Mouse (Mus musculus) embryonic facial prominence, embryonic 14.5 days (tissue): ENCODE measurements around the gene Tm9sf1. TPM values are rescaled to one million over a fixed set of nuclear protein-coding genes. Genes with fewer than 3 reads are reported as not detected.
A peak's percentile ranks its signal among the peaks of the same experiment; 100 is the strongest.

Experiments
- ATAC-seq: fragments of 200-750 bp; cut with Nextera tagmentation; 2 replicates; pipeline ENCODE4 v1.8.0; 2017; ENCODE audit warnings: low read depth, moderate number of reproducible peaks, moderate TSS enrichment
- DNase-seq: peaks from one replicate; pipeline ENCODE4 v3.0.0-alpha.2; 2015; ENCODE audit warnings: low spot score
- H3K27ac ChIP-seq: fragments of 300-500 bp; sonication (generic); replicated peaks from 2 replicates; pipeline ENCODE4 v1.5.1; 2014; ENCODE audit warnings: low read depth, mild to moderate bottlenecking, low read length, moderate library complexity
- H3K27me3 ChIP-seq: fragments of 300-500 bp; sonication (generic); replicated peaks from 2 replicates; pipeline ENCODE4 v1.6.1; 2014; ENCODE audit warnings: low read length; ENCODE audit not compliant: control insufficient read depth, insufficient read depth
- H3K36me3 ChIP-seq: fragments of 300-500 bp; sonication (generic); 2 replicates; pipeline ENCODE4 v1.6.1; 2014; ENCODE audit warnings: low read length, mixed read lengths; ENCODE audit not compliant: control insufficient read depth, insufficient read depth
- H3K4me1 ChIP-seq: fragments of 300-500 bp; sonication (generic); 2 replicates; pipeline ENCODE4 v1.6.1; 2014; ENCODE audit warnings: antibody characterized with exemption, low read length; ENCODE audit not compliant: control insufficient read depth, insufficient read depth
- H3K4me2 ChIP-seq: fragments of 300-500 bp; sonication (generic); 2 replicates; pipeline ENCODE4 v1.6.1; 2014; ENCODE audit warnings: low read depth, mild to moderate bottlenecking, low read length, moderate library complexity, mixed read lengths
- H3K4me3 ChIP-seq: fragments of 300-500 bp; sonication (generic); 2 replicates; pipeline ENCODE4 v1.5.1; 2014; ENCODE audit warnings: low read depth, mild to moderate bottlenecking, low read length
- H3K9ac ChIP-seq: fragments of 300-500 bp; sonication (generic); 2 replicates; pipeline ENCODE4 v1.6.1; 2014; ENCODE audit warnings: low read depth, mild to moderate bottlenecking, low read length, moderate library complexity, mixed read lengths
- H3K9me3 ChIP-seq: fragments of 300-500 bp; sonication (generic); 2 replicates; pipeline ENCODE4 v1.6.1; 2016; ENCODE audit warnings: low read length; ENCODE audit not compliant: control insufficient read depth
- WGBS: fragments of 180-500 bp; shearing (Covaris S2); extraction: QIAGEN DNeasy Blood & Tissue Kit; methylation state at CpG from one replicate; pipeline ENCODE4 v1.1.7; 2014; 5-methylcytosine and 5-hydroxymethylcytosine counted together
- polyA plus RNA-seq: library from polyadenylated mRNA; unstranded; fragments of >200 nt; fragmentation: Nextera tagmentation; extraction: Ambion mirVana; gene quantifications from 2 replicates; pipeline ENCODE4 v1.2.1, GENCODE M21; 2014

Tm9sf1 gene
- polyA plus RNA-seq, 1 experiment from 2014 or later = 106 TPM

DNA sequence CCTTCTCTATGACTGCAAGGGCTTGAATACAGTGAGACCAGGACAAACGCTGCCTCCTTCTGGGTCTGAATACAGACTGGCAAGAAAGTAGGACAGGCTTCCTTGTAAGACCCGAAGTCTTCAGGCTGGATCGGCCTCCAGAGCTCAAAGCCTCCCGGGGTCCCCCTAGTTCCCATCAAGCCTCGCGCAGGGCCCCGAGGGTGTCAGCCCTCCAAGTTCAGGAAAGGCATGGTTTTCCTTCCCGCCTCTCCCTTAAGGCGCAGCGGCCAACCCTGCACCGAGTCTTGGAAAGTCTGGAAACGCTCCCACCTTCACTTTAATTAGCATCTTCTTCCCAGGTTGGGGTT lies 27.9 kb upstream of the Tm9sf1 start:
- 0% methylated on average over 9 of the region's 12 CpGs for WGBS
- Histone ChIP-seq H3K27ac (peak overlapping the region; percentile 86), H3K4me2 (peak overlapping the region; percentile 95), H3K4me1 (peaks cover 14% of the 10 kb centered on the region), H3K9me3 (no peaks in the 10 kb centered on the region), H3K4me3 (peak overlapping the region; percentile 64), H3K36me3 (peaks cover 34% of the 10 kb centered on the region), H3K9ac (peak overlapping the region; percentile 80), H3K27me3 (no peaks in the 10 kb centered on the region)
- peak; percentile 65 for ATAC-seq
- DNase-seq = no peak

DNA sequence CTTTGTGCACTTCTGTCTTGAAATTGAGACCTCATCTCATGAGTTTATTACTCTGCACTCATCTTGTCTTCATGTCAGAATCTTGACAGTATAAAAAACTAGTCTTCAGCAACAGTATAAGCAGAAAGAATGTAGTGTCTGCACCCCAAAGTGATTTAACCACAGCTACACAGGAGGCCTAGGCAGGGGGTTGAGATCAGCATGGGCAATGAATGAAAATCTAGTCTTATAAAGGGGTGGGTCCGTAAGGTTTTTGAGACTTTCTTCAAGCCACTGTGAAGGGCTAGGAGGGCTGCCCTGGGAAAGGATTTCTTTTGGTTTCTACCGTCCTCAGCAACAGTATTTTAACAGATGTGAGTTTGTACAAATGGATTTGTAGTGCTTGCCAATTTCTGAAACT lies 17.0 kb upstream of the Tm9sf1 start:
- peak overlapping the region; percentile 82 for H3K9ac ChIP-seq

DNA sequence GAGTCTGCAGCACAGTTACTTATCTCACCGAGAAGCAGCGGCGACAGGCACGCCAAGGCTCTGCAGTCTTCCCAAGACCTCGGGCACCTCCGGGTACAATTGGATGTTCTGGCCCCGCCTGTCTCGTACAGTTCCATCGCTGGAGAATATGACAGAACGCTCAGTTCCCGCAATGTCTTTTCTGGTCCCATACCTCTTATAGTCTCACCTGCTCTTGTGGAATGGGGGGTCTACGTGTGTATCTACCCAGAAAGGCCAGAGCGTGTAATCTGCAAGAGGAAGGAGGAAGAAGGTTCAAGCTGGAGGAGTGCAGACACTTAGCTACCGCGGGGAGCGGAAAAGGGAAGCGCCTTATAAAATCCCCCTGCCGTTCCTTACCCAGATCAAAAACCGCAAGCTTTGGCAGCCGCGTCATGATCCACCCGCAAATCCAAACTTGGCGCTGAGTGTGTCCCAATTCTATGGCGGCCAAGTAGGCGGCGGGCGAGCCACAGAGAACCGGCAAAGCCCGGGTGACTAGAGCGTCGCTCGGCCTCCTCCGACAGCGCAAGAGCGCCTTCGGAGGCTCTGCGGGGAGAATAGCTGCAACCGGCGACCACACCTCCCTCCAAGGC lies 16.5 kb upstream of the Tm9sf1 start, which contains the start of gene Mdp1:
TSS of gene Mdp1 (minus strand) at position 549 of the 614 bp plus-strand sequence.
- Histone ChIP-seq H3K27ac (peak within 1 kb of the TSS; percentile 84), H3K4me2 (peak within 1 kb of the TSS; percentile 65), H3K36me3 (peaks cover 37% of the 10 kb centered on the region), H3K4me3 (peak within 1 kb of the TSS; percentile 78), H3K9ac (peak within 1 kb of the TSS; percentile 82), H3K9me3 (no peaks in the 10 kb centered on the region), H3K27me3 (no peaks in the 10 kb centered on the region), H3K4me1 (peaks cover 13% of the 10 kb centered on the region; the same call in 1 of the 2 replicates)
- DNase-seq (peak; percentile 95), ATAC-seq (peak; percentile 97)
- under 1% methylated on average over 37 of the region's 39 CpGs for WGBS

More for the DNA sequence above, 17.0 kb upstream of the Tm9sf1 start:
- Histone ChIP-seq H3K36me3 (peaks cover 37% of the 10 kb centered on the region), H3K4me3 (peak overlapping the region; percentile 78), H3K27ac (peak overlapping the region; percentile 59), H3K9me3 (no peaks in the 10 kb centered on the region), H3K4me2 (peak overlapping the region; percentile 65), H3K27me3 (no peaks in the 10 kb centered on the region), H3K4me1 (peaks cover 13% of the 10 kb centered on the region; the same call in 1 of the 2 replicates)
- ATAC-seq (peak; percentile 35), DNase-seq (no peak)
- WGBS = 31% methylated on average over 2 of the region's 2 CpGs

DNA sequence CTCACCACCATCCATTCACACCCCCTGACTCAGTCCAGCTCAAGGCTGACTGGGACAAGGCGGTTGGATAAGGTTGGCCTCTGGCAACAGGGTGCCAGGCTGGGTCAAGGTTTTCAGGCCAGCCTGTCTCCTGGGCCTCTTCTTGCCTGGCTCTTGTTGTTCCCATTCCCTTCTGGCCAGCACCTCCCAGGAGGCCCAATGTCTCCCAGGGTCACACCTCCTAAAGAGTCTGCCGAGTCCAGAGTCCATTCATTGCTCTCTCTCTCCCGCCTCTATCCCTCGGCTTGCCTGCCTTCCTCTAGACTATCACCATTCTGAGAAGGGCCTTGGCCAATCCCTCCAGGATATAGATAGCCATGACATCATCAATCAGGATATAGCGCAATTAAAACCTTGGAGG lies 14.4 kb upstream of the Tm9sf1 start:
- H3K4me3 ChIP-seq = no peak overlapping the region
- H3K9me3 ChIP-seq = no peaks in the 10 kb centered on the region
- peaks cover 27% of the 10 kb centered on the region for H3K36me3 ChIP-seq
- no peak for DNase-seq
- no peak overlapping the region for H3K4me2 ChIP-seq
- ATAC-seq = no peak
- H3K4me1 ChIP-seq = peaks cover 13% of the 10 kb centered on the region; the same call in 1 of the 2 replicates
- H3K27ac ChIP-seq = no peak overlapping the region
- no peak overlapping the region for H3K9ac ChIP-seq
- WGBS = 94% methylated on average over 5 of the region's 5 CpGs
- H3K27me3 ChIP-seq = no peaks in the 10 kb centered on the region

DNA sequence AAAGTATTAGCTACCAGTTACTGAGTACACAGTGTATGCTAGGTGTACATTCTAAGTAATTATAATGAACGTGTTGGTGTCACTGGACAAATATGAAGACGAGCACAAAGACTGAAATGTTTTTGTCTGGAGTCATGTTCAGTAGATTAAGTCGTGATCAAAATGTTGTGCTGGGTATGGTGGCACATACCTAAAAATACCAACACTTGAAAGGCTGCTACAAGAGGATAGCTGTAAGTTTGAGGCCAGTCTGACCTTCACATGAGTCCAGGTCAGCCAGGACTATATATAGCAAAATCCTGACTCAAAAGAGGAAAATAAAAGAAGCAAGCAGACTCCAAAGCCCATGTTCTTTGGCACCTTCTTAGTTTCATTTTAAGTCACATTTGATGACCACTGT lies 13.3 kb upstream of the Tm9sf1 start:
- Histone ChIP-seq H3K4me3 (no peak overlapping the region), H3K4me2 (no peak overlapping the region), H3K9ac (no peak overlapping the region), H3K4me1 (peaks cover 13% of the 10 kb centered on the region; the same call in 1 of the 2 replicates), H3K27ac (no peak overlapping the region), H3K27me3 (no peaks in the 10 kb centered on the region), H3K9me3 (no peaks in the 10 kb centered on the region), H3K36me3 (peaks cover 17% of the 10 kb centered on the region)
- ATAC-seq (no peak), DNase-seq (no peak)
- WGBS = 85% methylated on average over 3 of the region's 3 CpGs

GRCm38 (mm10) chr14:55651528-55651927 lies 7.9 kb upstream of the Tm9sf1 start:
- Histone ChIP-seq H3K4me2 (no peak overlapping the region), H3K36me3 (peaks cover 2% of the 10 kb centered on the region; the same call in 1 of the 2 replicates), H3K9me3 (no peaks in the 10 kb centered on the region), H3K9ac (no peak overlapping the region), H3K27ac (no peak overlapping the region), H3K27me3 (no peaks in the 10 kb centered on the region), H3K4me3 (no peak overlapping the region), H3K4me1 (no peaks in the 10 kb centered on the region)
- WGBS = 90% methylated on average over 7 of the region's 7 CpGs
- ATAC-seq (no peak), DNase-seq (no peak)

DNA sequence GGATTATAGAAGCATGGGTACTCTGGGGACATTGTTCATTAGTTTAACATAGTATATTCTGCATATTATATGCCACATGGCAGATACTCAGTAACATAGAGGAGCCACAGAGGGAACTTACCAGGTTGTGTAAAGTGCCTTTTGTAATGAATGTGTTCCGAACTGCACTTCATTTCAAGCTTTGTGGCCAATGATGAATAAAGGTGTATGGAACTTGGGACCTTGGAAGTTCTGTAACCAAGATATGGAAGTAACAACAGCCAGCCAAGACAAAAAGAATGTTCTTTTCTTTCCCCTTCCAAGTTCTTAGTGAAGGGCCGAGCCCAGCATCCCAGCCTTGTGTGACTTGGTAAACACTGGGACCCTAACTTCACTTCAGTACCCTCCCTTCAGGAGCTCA lies 6.3 kb upstream of the Tm9sf1 start, which contains the start of gene Tssk4:
TSS of gene Tssk4 (plus strand) at position 301 of the 400 bp plus-strand sequence.
- Histone ChIP-seq H3K27ac (no peak within 1 kb of the TSS), H3K36me3 (peaks cover 10% of the 10 kb centered on the region; the same call in 1 of the 2 replicates), H3K9ac (no peak within 1 kb of the TSS), H3K4me3 (no peak within 1 kb of the TSS), H3K9me3 (no peaks in the 10 kb centered on the region), H3K4me1 (peaks cover 6% of the 10 kb centered on the region), H3K27me3 (no peaks in the 10 kb centered on the region), H3K4me2 (no peak within 1 kb of the TSS)
- 91% methylated on average over 2 of the region's 2 CpGs for WGBS
- ATAC-seq (no peak), DNase-seq (no peak)

- Histone ChIP-seq H3K9me3 (no peaks in the 10 kb centered on the region), H3K36me3 (peaks cover 35% of the 10 kb centered on the region), H3K9ac (peak overlapping the region; percentile 95), H3K4me2 (peak overlapping the region; percentile 85), H3K4me1 (peaks cover 19% of the 10 kb centered on the region), H3K4me3 (peak overlapping the region; percentile 97), H3K27me3 (no peaks in the 10 kb centered on the region), H3K27ac (peak overlapping the region; percentile 96)
- 19% methylated on average over 17 of the region's 17 CpGs for WGBS
- ATAC-seq (no peak), DNase-seq (peak; percentile 10)
Measured at GRCm38 (mm10) chr14:55644261-55644888, 769 bp upstream of the Tm9sf1 start.
